Mouse (Mus musculus) T-cell, adult 2 months (primary cell): ENCODE results near the gene Gna11.

ENCODE experiments used
- DNase-seq: peaks from one replicate; pipeline ENCODE4 v3.0.0; 2022; ENCODE audit warnings: low spot score

Gna11 gene

DNA sequence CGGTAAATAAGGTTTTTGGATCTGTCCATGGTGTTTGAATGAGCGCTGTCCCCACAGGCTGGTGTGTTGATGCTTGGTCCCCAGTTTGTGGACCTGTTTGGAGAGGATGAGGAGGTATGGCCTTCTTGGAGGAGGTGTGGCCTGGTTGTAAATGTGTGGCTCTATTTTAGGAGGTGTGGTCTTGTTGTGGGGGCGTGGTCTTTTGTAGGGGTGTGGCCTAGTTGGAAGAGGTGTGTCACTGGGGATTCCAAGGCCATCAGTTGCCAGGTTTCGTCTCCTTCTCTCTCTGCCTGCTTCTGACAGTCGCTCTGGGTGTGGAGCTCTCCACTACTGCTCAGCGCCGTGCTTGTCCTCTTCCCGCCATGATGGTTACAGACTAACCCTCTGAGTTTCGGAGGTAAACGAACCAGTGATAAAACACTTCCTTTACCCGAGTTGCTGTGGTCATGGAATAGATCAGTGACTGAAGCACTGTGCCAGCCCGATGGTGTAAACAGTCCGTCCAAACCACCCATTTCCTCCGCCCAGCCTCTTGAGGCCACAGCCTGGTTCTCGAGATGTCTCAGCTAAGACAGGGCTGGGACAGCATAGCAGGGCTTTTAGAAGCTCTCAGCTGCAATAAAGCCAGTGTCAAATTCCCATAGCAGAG is 39.9 kb downstream of the Gna11 start:
- DNase-seq, result peak; percentile 41

DNA sequence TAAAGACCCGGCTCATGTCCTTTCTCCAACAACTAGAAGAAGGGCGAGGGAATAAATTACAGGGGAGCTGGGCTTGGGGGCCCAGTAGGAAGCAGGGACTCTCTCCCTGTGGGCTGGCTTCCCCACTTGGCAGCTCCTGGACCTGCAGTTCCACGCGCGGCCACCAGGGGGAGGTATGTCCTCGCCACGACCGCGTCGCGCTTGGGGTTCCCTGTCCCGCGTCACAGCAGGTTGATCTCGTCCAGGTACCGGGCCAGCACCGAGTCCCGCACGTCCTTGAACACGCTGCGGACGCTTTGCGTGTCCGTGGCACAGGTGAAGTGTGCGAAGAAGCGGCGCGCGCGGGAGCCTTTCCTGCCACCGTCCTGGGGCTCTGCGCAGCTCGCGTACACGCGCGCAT is 42.3 kb downstream of the Gna11 start:
- peak; percentile 90 for DNase-seq

DNA sequence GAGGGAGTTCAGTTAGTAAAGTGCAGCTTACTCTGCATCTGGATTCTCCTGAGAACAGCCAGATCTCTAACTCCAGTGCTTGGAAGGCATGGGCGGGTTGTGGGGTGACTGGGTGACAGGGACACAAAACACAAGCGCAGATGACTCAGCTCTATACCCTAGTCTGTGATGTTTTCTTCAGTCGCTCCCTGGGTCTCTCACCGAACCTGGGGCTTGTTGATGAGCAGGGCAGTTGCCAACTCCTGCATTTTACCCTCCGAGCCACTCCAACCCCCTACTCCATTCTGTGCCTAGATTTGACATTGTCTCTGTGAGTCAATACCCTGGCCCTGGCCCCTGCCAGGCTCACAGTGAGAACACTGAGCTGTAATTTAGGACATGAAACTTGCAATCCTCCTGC is 43.1 kb downstream of the Gna11 start:
- no peak for DNase-seq

DNA sequence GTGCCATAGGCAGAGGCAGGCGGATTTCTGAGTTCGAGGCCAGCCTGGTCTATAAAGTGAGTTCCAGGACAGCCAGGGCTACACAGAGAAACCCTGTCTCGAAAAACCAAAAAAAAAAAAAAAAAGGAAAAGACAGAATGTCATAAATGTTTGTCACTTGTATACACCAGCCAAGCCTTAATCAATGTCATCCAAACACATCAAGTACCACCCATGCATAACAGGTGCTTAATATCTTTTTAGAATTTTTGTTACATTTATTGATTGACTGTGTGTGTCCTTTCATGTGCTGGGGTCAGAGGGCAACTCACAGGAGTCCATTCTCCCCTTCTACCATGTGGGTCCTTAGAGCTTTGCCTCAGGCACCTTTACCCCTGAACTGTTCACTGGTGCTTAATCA is 45.0 kb downstream of the Gna11 start, which contains the start of gene S1pr4:
TSS of gene S1pr4 (minus strand) at position 101 of the 400 bp plus-strand sequence.
- DNase-seq, result no peak

DNA sequence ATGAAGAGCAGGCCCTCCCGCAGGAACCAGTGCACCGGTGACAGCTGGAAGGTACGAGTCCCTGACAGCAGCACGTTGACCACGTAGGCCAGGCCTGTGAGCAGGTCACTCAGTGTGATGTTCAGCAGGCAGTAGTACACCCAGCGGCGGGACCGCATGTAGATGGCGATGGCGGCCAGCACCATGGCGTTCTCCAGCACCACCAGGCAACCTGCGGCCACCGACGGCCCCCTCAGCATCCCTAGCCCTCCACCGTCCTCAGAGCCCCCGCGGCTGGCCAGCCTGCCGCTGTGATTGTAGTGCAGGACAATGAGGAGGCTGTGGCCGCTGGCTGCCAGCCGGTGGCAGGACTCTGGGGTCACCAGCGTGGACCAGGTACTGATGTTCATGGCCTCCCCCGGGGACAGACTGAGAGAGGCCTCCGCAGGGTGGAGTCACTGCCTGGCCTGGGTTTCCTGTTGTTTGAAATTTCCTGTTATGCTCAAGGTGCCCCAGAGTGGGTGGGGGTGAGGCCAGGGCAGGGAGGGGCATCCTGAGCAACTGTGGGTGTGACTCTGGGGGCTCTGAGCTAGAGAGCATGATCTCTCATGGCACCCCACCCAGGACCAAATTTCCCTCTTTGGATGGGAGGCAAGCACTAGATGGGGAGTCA is 45.6 kb downstream of the Gna11 start:
- peak; percentile 89 for DNase-seq

DNA sequence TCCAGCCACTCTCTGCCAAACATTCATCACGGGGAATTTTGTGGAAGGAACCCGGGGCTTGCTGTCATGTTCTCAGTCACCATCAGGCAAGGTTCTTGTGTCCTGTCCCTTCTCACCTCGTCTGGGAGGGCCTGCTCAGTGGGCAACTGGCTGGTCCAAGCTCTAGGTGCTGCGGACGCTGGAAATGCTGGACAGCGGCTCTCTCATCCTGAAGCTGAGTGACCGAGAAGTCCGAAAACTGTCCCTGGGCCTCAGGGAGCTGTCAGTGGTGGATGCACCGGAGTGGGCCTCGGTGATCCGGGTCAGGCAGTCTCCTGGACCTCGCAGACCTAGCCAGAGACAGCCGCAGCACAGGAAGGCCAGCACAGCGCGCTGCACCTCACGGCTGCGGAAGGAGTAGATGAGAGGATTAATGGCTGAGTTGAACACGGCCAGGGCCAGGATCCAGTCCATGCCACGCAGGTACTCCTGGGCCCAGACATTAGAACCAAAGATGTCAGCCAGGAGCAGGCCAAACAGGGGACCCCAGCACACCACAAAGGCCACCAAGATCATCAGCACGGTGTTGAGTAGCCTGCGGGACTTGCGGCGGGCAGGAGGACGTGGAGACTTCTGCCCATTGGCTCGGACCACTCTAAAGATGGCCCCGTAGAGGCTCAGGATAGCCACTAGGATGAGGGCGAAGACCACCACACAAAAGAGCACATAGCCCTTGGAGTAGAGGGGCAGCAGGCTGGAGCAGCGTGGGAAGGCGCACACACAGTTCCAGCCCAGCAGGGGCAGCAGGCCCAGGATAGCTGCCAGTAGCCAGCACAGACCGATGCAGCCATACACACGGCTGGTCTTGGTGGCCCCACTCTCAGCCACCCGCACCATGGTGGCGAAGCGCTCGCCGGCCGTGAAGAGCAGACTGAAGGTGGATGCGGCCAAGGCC is 46.4 kb downstream of the Gna11 start:
- peak; percentile 30 for DNase-seq

DNA sequence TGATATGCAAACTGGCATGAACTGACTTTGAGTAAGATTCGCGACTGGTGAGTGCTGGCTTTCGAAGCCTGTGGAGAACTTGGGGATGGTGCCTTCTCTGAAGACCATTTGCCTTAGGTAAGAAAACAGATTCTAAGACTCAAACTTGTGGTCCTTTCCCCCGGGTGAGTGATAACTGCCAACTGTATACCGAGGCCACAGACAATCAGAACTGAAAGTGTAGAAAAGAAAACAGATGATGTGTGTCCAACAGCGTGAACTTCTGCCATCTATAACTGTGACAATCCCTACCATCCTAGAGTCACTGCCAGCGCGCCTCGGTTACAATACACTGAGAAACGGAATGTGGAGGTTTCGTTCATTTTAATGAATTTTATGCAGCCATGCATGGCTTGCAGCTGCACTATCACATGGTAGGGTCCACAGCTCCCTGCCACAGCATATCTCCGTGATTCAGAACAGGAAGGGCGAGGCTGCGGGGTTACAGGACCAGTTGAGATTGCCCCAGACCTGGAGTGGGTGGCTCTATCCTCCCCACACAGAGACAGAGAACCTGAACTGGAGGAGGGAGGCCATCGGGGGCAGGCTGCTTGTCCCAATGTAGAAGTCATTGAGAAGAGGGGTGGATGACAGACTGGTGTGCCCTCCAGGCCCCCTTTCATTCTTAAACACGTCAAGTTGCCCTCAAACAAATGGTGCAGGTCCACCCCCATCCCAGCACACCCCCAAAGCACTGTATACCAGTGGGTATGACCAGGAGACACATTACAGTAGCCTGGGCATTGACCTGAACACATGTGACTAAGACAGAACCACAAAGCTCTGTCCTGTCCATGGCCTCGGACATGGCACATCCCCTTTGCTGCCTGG is 47.4 kb downstream of the Gna11 start:
- DNase-seq, result peak; percentile 22

DNA sequence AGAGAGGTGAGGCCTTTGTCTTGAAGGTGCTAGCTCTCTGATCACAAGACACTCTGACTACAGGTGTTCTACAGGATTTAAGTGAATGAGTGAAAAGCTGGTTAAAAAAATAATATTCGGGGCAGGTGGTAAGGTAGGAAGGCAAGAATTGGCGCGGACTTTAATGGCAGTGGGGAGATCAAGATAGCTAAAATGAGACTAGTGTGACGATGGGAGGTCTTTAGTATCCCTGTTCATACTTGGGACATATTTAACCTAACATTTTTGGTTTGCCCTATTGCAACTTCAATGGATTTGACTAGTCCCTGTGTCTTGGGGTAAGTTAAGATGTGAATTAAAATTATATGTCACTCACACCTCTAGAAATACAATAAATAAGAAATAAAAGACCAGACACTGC is 48.0 kb downstream of the Gna11 start:
- DNase-seq, result no peak

DNA sequence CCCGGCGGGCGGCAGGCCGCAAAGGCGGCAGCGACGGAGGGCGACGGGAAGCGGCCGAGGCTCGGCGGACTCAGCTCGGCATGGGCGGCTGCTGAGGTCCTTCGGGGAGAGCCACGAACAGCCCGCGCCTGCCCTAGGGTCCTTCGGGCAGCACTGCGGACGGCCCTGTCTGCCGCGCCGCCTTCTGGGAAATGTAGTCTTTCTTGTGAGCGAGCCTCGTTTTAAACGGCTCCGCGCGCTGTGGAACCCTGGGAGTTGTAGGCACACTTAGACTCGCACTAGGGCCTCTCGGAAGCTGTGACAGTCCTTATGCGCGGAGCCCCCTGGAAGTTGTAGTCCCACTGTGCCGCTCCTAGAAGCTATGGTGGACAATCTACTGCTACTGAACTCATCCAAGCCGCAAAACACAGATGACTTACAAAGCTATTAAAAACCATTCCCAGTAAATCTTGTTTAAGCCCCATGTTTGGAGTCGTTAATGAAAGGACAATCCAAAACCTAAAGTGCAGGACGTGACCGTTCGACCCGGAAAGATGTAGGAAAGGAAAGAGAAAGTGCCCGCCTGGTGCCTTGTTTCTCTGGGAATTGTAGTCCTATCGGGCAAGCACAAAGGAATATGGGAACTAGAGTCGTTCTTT is 48.6 kb downstream of the Gna11 start, which contains the start of gene Ncln:
TSS of gene Ncln (minus strand) at position 129 of the 638 bp plus-strand sequence.
- DNase-seq, result peak; percentile 98

DNA sequence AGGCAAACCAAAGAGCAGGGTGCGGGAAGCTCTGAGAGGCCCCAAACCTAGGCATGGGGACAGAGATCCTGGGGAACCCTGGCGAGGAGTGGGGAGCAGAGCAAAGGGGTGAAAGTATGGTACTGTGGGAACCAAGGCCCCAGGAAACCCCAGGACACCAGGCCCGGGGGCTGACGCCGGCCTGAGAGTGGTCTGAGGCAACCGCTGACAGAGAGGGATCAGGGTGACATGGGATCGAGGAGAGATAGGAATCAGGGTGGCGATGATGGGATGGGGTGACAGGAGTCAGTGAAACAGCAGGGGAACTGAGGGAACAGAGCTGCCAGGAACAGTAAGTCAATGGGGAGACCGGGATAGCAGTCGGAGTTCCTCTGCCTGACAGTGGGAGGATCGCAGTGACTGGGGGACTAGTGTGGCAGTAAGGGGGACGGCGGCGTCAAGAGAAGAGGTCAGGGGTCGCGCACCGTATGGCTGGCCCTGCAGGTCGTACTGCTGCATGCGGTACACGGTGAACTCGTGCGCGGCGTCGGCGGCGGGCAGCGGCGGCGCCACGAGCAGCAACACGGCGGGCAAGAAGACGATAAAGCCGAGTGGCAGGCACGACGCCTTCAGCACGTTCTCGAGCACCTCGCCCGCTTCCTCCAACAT is 49.2 kb downstream of the Gna11 start:
- DNase-seq, result no peak

DNA sequence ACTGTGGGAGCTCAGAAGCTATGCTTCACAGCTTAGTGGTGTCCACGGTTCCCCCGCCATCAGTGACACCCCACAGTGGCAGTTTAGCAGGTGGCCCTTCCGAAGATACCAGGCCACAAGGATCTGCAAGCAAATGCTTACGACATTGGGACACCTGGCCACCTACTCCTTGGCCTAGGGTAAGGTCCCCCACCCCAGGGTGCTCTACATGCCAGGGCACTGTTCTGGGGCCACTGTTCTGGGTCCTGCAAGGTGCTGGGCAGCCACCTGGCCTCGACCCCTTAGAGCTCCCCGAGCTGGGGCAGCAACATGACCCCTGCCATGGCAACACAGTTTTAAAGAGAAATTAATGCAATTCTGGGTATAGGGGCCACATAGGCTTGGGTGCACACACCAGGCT is 49.8 kb downstream of the Gna11 start:
- no peak for DNase-seq

DNA sequence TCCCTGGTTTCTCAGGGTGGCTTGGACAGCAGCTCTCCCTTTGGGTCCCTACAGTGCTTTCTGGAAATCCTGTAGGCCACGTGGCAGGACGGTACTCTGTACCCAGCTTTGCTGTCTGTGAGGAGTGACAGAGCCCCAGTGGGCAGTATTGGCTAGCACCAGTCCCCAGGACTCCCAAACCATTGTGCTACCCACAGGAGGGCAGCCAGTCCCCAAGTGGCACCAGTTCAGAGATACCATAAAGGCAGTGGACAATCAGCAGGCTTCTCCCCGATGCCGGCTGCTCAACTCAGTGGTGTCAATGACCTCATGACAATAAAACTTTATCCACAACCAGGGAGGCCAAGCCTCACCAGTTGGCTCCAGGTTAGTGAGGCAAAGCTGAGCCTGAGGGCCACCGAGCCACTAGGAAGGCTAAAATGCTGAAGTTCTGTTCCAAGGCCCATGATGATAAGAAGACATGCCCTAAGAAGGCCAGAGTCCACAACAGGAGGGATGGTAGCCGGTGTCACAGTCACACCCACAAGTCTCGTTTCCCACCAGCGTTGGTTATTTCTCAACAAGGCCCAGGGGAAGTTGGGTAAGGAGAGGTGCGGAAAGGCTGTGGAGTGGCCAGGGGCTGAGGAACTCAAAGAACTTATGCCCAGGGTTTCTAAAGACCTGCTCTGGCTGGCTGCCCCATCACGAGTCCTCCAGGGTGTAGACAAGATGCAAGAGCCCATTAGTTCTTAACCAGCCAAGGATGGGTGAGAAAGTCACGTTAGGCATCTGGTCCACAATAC is 50.5 kb downstream of the Gna11 start:
- no peak for DNase-seq

DNA sequence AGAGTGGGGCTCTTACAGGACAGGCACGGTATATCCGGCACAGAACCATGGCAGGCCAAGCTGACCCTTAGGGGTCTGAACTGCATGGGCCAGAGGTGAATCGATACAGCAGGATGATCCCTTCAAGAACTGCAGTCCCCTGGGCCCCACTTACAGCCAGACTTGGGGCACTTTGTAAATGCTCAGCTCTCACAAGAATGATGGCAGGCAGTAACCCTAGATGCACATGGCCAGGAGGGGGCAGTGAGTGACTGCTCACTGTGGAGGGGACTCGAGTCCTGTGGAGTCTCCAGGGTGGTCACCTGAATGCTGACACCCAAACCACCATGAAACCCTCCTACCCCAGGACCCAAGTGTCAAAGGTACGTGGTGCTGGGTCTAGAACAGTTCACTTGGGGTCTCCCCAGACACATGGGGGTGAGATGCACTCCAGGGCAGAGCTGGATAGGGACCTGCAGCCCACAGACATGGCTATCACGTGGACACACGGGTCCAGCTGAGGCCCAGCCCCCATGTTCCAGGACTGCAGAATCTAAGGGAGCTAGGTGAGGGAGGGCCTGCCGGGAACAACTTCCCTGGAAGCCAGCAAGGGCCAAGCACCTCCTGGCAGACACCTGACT is 51.3 kb downstream of the Gna11 start:
- no peak for DNase-seq

DNA sequence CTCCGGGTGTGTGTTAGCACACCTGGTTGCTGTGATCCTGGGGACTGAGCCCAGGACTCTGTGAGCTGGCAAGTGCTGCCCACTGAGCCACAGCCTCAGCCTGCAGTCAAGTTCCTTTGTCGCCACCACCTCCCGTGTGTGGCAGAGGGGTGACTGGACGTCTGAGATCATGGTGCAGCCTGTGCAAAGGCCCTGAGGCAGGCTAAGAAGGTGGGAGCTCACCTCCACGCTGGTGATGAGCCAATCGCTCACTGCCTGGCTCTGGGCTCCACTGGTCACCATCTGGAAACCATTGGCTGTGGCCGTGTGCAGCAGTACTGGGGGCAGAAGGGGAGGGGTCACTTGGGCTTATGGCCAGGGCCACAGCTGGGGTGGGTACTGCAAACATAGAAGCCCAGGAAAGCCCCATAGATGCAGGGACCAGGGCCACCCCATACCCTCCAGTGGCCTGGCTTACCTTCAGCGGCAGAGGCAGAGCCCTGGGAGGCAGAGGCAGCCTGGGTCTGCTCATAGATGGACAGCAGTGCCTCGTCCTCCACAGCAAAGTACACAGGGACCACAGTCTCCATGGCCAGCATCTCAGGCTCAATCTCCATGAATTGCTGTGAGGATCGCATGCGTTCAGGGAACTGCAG is 52.3 kb downstream of the Gna11 start:
- no peak for DNase-seq

DNA sequence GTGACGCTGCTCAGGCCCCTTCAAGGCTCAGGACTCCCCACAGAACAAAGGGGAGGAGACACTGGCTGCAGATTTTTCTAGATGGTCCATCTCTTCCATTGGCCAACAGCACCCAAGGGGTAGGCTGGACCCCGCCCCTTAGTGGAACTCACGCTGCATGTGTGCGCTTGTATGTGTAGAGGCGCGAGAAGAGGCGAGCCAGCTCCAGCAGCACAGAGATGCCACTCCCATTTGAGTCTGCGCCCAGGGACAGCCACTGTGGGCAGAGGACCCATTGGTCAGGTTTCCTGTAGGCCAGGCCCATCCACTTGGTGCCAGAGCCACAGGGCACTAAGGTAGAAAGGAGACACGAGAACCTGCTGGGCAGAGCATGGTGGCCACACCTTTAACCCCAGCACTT is 54.0 kb downstream of the Gna11 start:
- no peak for DNase-seq

DNA sequence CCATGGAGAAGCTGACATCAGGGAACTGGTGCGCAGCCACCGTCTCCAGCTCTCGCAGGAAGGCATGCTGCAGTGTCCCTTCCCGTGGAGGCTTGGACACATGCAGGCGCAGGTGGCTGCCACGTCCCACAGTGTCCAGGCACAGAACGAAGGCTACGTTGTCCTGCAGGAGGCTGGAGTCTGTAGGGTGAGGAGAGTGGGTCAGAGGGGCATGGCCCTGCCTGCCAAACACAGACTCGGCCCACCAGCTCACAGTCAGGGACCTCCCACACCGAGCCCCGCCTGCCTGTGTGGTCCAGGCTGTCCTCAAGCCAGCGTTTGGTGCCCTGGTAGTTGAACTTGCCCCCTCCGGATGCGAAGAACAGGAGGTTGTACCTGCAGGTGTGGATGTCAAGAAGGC is 55.0 kb downstream of the Gna11 start:
- no peak for DNase-seq

DNA sequence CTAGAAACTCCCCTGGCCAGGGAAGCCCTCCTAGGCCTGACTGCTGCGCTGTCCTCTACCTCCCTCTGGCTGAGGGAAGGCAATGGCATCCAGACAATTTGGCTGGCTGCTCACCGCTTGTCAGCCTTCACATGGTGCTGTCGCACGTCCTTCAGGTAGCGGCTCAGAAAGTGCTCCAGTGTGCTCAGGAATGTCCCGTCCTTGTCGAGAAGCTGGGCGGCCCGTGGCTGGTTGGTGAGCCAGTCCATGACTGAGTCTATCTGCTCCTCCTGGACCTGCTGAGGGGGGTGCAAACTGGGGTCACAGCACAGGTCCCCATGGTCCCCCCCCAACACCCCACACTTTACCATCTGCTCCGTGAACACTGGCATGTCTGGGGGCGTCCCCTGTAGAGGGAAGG is 56.9 kb downstream of the Gna11 start:
- DNase-seq, result no peak

DNA sequence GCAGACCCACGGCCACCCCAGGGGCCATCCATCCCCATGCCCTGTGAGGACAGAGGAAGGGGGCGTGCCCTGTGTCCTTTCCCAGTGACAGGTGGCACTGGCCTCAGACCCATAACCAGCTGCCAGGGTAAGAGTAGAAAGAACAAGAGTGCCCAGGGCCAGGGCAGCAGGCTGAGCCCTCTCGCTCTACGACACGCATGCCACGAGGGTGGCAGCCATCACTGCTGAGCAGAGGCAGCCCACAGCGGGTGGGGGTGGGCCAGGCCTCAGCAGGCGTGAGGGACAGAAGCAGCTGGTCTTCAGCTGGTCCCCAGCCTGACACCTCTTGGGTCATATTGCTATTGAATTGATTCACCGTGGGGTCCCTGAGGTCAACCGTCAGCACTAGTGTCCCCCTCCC is 58.5 kb downstream of the Gna11 start:
- DNase-seq, result no peak

DNA sequence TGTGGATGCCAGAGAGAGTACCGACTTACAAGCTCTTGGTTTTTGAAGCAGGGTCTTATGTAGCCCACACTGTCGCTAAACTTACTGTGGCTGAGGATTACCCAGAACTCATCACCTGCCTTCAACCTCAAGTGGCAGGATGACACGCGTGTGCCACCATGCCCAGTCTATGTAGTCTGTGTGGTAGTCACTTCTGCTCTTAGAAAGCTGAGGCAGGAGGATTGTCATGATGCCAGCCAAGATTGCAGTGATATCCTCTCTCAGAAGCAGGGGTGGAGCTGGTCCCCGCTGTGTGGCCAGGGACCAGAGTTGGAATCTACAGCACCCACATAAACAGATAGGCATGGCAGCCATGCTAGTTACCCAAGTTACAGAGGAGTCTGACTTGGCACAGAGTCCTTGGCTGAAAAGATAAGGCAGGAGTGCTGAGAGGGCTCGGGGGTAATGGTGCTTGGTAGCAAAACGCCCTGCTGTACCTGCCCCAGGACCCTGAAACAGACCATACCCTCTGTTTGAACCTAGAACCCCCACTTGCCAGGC is 59.4 kb downstream of the Gna11 start:
- DNase-seq, result no peak
